Mouse (Mus musculus): ENCODE measurements around the gene Pak1.

DNA sequence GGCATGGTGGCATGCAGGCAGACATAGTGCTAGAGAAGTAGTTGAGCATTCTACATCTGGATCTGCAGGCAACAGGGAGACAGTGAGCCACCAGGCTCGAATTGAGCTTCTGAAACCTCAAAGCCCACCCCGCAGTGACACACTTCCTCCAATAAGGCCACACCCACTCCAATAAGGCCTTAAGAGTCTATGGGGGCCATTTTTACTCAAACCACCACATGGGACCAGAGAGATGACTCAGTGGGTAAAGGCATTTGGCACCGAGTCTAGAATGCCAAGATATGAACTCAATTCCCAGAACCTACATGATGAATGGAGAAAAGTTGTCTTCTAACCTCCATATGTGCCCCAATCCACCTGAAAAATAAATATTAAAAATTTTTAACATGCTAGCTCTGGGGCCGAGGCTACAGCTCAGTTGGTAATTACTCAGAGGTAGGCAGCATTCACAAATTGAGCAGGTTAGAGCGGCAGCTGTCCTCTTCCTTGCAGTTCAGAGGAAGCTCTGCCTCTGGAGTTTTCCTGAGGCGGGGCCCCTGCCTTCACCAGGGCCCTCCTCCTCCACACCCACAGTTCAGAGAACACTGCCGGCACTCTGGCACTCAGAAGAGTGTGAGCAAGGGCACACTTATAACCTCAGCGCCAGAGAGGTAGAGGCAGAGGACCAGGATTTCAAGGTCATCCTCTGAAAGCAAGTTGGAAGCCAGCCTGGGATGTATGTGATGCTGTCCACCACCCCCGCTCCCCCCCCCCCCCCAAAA lies 21.8 kb upstream of the Pak1 start:
- TF ChIP-seq CTCF (IDR thresholded peaks at IDR 0.05; ENCODE audit: control insufficient read depth, insufficient read depth, insufficient read length) (no peak), MAX (IDR thresholded peaks at IDR 0.05) (no peak), USF1 (IDR thresholded peaks at IDR 0.05; ENCODE audit: low read depth) (no peak), MYOD1 (IDR thresholded peaks at IDR 0.05; ENCODE audit: control insufficient read depth, insufficient read length, low read depth) (no peak)

Measured in C2C12 (cell line).